Mouse (Mus musculus): ENCODE measurements around the gene Phactr3.

Phactr3 gene

GRCm38 (mm10) chr2:178135713-178136112, 16.9 kb downstream of the Phactr3 start:
- no peak for DNase-seq (ENCODE audit: low spot score in 2 of 2)

- peak in 1 of 2 experiments; percentile 74 for DNase-seq (ENCODE audit: low spot score in 2 of 2)
These were observed 18.7 kb downstream of the Phactr3 start for GRCm38 (mm10) chr2:178137518-178137917.

DNA sequence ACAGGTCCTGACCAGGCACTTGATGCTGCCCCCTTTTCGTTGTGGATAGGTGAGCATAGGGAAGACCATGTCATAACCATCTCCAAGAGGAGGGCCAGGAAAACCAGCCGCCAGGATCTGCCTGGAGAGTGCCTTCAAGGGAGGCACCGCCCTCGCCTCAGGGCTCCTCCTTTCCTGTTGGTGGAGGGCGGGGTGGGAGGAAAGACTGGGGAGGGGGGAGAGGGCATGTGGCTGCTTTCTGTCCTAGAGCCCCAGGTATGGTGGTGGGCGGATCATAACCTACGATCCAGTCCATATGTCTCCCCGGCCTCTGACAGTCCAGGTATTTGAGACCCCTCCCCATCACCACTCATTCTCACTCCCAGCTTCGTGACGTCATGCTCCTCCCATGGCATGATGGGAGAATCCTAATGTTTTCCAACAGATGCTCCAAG, 22.7 kb downstream of the Phactr3 start:
- peak; percentile 66 to 87 for DNase-seq (ENCODE audit: low spot score in 2 of 2)

GRCm38 (mm10) chr2:178142291-178143023, 23.7 kb downstream of the Phactr3 start:
- no peak for DNase-seq (ENCODE audit: low spot score in 2 of 2)

DNA sequence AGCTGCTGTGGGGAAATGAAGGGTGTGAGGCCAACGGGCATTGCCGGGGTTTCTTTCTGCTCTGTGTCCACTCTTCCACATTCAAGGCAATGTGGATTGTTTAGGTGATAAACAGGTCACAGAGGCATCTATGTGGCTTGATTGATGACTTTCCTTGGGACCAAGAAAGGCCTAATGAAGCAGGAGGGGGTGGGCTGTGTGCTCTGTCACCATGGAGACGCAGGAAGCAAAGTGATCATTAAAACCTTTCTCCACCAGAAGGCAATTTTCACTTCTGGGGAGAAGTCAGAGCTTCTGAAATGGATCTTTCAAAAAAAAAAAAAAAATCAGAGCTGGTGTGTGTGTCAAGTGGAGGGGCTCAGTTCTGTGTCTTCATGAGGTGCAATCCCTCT, 24.2 kb downstream of the Phactr3 start:
- DNase-seq (ENCODE audit: low spot score in 2 of 2): no peak

GRCm38 (mm10) chr2:178143898-178144297, 25.1 kb downstream of the Phactr3 start:
- no peak for DNase-seq (ENCODE audit: low spot score in 2 of 2)

DNA sequence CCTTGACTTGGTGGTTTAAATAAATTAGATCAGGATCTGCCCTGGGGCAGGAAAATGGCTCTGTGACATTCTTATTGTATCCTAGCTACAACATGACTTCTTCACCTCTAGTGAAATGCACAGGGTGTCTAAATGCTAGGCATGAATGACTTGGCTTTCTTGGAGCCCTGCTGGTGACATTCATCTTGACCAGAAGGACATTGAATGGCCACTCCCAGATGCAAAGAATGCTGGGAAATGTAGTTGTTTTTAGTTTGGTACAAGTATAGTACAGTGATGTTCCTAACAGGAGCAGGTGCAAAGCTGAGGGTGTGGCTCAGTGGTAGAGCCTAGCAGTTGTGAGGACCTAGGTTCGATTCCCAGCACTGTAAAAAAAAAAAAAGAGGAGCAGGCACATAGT, 30.5 kb downstream of the Phactr3 start:
- DNase-seq (ENCODE audit: low spot score in 2 of 2): no peak

DNA sequence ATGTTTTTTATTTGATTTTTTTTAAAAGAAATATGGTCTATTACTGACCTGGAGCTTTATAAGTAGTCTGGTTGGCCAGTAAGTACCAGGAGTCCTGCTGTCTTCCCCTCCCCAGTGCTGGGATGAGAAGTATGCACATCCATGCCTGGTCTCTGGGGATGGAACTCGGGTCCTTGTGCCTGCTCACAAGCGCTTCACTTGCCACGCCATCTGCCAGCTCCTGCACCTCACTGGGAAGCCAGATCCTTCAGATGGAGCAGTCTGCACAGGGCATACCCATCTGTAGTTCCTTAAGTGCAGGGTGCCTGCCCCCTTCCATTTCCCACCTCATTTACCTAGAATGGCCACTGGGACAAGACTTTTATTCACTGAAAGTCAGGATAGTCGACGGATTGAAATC, 31.9 kb downstream of the Phactr3 start:
- no peak for DNase-seq (ENCODE audit: low spot score in 2 of 2)

GRCm38 (mm10) chr2:178153601-178154000, 34.8 kb downstream of the Phactr3 start:
- DNase-seq (ENCODE audit: low spot score in 2 of 2): no peak

DNA sequence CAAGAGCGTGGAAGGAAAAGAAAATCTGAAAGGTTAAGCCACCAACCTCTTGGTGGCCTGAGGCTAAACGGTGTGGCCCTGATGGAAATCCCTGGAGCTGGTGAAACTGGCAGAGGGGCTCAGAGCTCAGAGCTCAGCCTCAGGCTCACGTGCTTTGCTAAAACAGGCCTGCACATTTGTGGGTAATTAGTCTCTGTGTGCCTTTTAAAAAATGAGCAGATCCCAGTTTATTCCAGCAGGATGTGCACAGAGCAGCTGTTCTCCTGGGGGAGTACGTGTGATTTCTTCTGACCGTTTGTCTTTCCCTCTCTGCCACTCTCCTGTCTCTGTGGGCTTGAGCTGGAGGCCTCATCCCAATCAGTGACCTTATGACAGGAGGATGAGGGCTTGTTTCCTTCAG, 35.4 kb downstream of the Phactr3 start:
- DNase-seq (ENCODE audit: low spot score in 2 of 2): peak in 1 of 2 experiments; percentile 41

DNA sequence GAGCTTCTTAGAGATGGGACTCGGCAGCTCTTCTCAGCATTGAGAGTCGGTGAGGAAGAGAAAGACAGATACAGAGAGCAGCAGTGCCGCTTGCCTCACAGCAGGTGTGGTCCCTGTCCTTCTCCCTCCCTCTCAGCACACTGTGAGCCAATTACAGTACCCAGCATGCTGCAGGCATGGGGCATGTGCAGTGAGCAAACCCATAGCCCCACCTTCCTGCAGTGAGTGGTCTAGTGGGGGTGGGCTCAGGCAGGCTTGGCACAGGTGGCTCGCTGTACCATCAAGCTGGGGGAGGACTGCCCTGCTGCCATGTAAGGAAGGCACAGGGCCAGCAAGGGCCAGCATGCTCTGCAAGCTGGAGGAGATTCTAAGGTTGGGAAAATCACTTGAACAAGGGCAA, 35.8 kb downstream of the Phactr3 start:
- DNase-seq (ENCODE audit: low spot score in 2 of 2): peak in 1 of 2 experiments; percentile 47

DNA sequence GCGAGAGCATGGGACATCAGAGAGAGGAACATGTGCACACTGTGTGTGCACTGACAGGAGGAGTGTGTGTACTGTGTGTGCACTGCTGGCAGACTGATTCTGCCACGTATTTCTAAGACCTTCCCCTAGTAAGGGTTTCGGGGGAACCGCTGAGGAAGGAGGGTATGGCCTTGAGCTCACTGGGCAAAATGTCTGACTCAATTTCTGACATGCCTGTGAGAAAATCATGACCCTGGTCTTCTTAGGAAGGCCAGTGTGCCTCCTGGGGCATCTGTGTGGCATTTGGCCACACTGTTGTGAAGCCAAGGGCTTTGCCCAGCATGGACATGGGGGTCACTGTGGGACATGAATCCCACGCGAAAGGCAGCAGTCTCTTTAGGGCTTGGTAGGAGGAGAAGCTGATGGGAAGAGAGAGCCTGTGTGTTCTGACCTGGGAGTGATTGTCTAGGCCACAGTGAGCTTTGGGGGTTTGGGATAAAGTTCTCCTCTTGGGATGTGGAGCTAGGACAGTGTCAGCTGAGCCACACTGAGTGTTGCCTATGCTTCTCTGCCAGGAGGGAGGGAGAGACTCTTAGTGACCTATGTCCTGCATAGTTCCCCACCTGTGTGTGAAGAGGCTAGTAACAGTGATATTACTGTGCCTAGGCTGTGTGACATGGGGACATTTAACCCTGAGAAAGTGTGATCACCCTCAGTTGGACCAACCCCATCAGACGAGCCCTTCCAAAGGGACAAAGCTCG, 36.6 kb downstream of the Phactr3 start:
- no peak for DNase-seq (ENCODE audit: low spot score in 2 of 2)

GRCm38 (mm10) chr2:178155917-178156282, 37.1 kb downstream of the Phactr3 start:
- no peak for DNase-seq (ENCODE audit: low spot score in 2 of 2)

GRCm38 (mm10) chr2:178158936-178159335, 40.2 kb downstream of the Phactr3 start:
- peak; percentile 75 to 82 for DNase-seq (ENCODE audit: low spot score in 2 of 2)

DNA sequence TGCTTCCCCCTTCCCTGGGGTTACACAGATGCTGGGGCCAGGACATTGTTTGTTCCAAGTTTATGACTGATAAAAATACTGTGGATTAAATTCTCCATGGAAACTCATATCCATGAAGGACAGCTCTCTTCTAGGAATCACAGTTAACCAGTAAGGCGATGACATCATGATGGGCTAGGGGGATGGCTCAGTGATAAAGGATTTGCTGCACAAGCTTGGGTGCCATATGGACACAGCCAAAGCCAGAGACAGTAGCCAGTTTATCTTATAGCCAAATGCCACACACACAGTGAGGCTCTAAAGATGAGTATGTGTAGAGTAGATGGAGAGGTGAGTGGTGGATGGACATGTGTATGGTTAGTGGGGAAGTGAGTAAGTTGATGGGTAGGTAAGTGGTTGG, 45.2 kb downstream of the Phactr3 start:
- DNase-seq (ENCODE audit: low spot score in 2 of 2): no peak

DNA sequence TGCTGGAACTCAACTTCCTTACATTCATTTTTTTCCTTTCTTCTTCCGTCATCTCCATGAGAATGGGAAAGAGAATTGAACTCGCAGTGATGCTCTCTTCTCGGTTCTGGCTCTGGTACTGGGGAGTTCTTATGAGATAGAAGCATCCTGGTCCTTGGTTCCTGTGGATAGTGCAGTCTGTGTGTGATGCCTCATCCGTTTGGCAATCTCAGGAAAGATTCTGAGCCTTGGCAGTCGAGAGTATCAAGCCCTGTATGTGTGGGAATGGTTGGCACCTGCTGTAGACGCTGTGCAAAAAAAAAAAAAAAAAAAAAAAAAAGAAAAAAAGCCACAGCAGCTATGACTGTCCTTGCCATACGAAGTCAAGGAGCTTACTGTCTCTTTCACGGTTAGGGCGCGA, 47.2 kb downstream of the Phactr3 start:
- peak in 1 of 2 experiments; percentile 62 for DNase-seq (ENCODE audit: low spot score in 2 of 2)

DNA sequence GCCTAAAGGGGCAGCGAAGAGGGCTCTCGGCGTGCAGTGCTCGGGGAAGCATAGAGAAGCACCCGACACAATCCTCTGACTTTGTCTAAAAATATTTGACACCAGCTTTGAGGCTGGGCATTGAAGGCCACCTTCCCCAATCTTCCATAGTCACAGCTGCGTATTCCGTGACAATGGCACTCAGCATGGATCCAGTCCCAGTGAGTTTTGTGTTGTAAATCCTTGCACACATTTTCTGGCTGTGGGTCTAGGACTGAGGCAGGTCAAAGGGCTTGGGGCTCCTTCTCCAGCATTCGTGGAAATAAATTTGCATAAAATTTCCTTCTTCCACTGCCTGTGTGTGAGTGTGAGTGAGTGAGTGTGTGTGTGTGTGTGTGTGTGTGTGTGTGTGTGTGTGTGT, 51.2 kb downstream of the Phactr3 start:
- no peak for DNase-seq (ENCODE audit: low spot score in 2 of 2)

- DNase-seq (ENCODE audit: low spot score in 2 of 2): no peak
These were observed 55.2 kb downstream of the Phactr3 start for GRCm38 (mm10) chr2:178173951-178174350.

DNA sequence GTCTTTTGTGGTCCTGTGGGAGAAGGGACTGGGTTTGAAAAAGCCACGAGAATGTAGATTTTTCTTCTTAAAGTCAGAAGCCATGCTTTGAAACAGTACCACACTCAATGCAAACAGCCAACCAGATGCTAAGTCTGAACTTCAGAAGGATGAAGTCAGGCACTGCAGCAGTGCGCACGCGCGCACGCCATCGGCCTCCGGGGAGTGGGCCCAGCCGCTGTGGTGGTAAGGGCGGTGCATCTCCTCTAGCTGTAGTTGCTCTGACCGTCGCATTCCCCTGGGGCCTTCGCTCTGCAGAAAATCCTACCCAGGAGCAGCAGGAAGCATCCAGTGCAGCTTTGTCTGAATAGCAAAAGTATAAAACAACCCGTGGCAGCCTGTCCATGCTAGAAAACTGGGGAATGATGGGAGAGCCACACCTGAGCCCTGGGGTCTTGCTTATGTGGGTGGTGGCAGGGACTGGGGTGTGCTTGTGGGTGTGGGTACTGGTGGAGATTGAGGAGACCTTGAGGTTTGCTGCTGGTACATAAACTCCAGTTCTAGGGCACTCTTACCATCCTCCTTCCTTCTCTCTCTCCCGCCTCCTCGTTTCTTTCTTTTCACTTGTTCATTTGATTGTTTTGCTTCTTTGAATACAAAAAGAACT, 56.6 kb downstream of the Phactr3 start:
- DNase-seq (ENCODE audit: low spot score in 2 of 2): no peak

DNA sequence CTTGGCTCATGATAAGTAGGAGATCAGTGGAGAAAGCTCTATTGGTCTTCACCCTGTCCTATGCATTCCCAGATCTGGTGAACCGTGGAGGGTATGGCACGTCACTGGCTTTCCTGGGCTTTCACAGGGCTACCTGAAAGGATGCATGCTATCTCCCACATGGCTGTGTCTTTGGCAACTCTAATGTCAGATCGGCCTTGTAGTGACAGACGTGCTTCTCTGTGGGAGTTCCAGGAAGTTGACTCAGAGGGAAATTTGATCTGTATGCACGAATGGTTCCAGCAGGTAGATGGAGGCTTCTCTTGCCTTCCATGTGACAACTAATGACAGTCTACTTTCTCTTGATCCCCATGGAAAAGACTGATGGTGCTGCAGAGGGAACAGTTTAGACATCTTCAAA, 65.5 kb downstream of the Phactr3 start:
- no peak for DNase-seq (ENCODE audit: low spot score in 2 of 2)

- no peak for DNase-seq (ENCODE audit: low spot score in 2 of 2)
These were observed 66.1 kb downstream of the Phactr3 start for GRCm38 (mm10) chr2:178184862-178185261.

- no peak for DNase-seq (ENCODE audit: low spot score in 2 of 2)
These were observed 70.2 kb downstream of the Phactr3 start for GRCm38 (mm10) chr2:178188988-178189387.

- DNase-seq (ENCODE audit: low spot score in 2 of 2): no peak
These were observed 74.1 kb downstream of the Phactr3 start for GRCm38 (mm10) chr2:178192881-178193280.
